Mouse (Mus musculus) stomach, postnatal 0 days (tissue): ENCODE data around the gene Matk.

Experiments used
- CTCF ChIP-seq: IDR thresholded peaks from 2 replicates; pipeline ENCODE4 v1.5.1; 2016; ENCODE audit warnings: antibody characterized with exemption, low read depth, mild to moderate bottlenecking, moderate library complexity
- EP300 ChIP-seq: optimal IDR thresholded peaks from 2 replicates; pipeline ENCODE3; 2016; ENCODE audit warnings: antibody characterized with exemption

DNA sequence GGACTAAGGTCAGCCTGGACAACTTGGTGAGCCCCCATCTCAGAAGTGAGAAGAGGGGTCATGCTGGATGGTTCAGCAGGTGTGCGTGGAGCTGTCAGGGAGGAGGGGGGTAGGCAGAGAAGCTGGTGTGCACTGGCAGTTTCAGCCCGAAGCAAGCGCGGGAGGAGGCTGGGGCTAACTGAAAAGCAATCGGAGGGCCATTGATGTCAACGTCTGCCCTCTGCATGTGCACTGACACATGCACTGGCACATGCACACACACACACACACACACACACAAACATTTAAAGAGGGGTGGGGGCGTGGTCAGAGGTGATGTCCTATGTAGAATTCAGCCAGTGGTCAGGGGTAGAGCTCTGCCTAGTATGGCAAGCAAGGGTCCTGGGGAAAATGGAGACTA, 21.3 kb upstream of the Matk start:
- TF ChIP-seq CTCF, result no peak
- no peak for TF ChIP-seq EP300
